In the genomic region with DNA sequence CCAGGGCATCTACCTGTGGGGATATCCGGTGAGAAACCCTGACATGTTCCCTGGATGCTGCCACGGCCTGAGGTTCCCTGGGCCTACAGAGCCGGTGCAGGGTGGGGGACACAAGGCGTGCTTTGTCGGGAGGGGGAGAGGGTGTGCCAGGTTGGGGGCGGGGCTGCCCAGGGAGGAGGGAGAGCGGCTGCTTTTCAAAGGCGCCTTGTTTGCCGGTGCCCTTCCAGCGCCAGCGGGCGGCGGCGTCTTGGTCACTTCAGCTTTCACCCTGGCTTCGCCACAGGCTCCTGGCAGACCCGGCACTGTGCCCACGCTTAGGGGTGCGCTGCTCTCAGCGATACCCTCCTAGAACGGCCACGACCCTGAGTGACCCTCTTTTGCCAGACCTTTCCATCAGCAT, we compare ENCODE assay signal across 8 mouse cellular contexts. TPM values are rescaled to one million over a fixed set of nuclear protein-coding genes. Genes with fewer than 3 reads are reported as not detected.
A peak's percentile ranks its signal among the peaks of the same experiment; 100 is the strongest.
DNase-seq lines count a peak whose midpoint lies in the region; ATAC-seq and TF ChIP-seq lines count a peak whose summit lies in the region.

No protein-coding gene starts in this region.

- peak overlapping the region; percentile 57 for H3K4me3 ChIP-seq in gastrocnemius, adult 2 months
- H3K4me3 ChIP-seq in hindbrain, postnatal 0 days (ENCODE audit: low read length) = peak overlapping the region; percentile 28
- no peak overlapping the region for H3K4me3 ChIP-seq in liver, embryonic 13.5 days (replicated peaks)

- peak overlapping the region; percentile 81 for H3K27ac ChIP-seq in gastrocnemius, adult 2 months
- no peak overlapping the region; the same call in 1 of the 2 replicates for H3K27ac ChIP-seq in hindbrain, postnatal 0 days
- no peak overlapping the region for H3K27ac ChIP-seq in liver, embryonic 13.5 days

- no peaks in the 10 kb centered on the region for H3K9me3 ChIP-seq in hindbrain, postnatal 0 days (ENCODE audit: low read length)
- H3K9me3 ChIP-seq in liver, embryonic 13.5 days (replicated peaks) = no peaks in the 10 kb centered on the region

- ATAC-seq in hindbrain, postnatal 0 days = peak; percentile 19; the same call in 1 of the 2 replicates
- no peak for ATAC-seq in liver, embryonic 13.5 days (ENCODE audit: low read depth)

- WGBS in hindbrain, postnatal 0 days = 23% methylated on average over 19 of the region's 21 CpGs
- 28% methylated on average over 21 of the region's 21 CpGs for WGBS in liver, embryonic 13.5 days (ENCODE audit: insufficient replicate concordance)

- DNase-seq in gastrocnemius, adult 2 months = peak; percentile 65
- DNase-seq in gastrocnemius, adult 8-10 months (ENCODE audit: low spot score in 2 of 2) = no peak
- DNase-seq in right cerebral cortex, postnatal 10 days (ENCODE audit: low spot score in 2 of 2) = peak; percentile 85 to 86
- DNase-seq in right cerebral cortex, postnatal 36 days (ENCODE audit: low spot score in 2 of 2) = no peak
- peak; percentile 62 for DNase-seq in hindbrain, postnatal 0 days (ENCODE audit: low spot score)
- no peak for DNase-seq in liver, embryonic 13.5 days
- peak; percentile 33 for DNase-seq in testis, postnatal 14 days (ENCODE audit: low spot score)
- DNase-seq in urinary bladder, postnatal 25 days (ENCODE audit: low spot score) = no peak

- intact Hi-C loops in gastrocnemius, adult 2 months (cut with DNase I) = loop anchor here (5.0 kb wide), 1 partner anchor 69 kb away; no protein-coding TSS in a partner anchor

- H3K4me1 ChIP-seq in hindbrain, postnatal 0 days (ENCODE audit: insufficient read depth, low read length) = peaks cover 7% of the 10 kb centered on the region; the same call in 1 of the 2 replicates
- peaks cover 32% of the 10 kb centered on the region for H3K4me1 ChIP-seq in liver, embryonic 13.5 days (replicated peaks)

- peak overlapping the region; percentile 10; the same call in 1 of the 2 replicates for H3K9ac ChIP-seq in hindbrain, postnatal 0 days (replicated peaks; ENCODE audit: low read length)
- 0 out of 2 replicates have a peak overlapping the region, but pooled peaks have one; percentile 4 for H3K9ac ChIP-seq in liver, embryonic 13.5 days

- TF ChIP-seq CTCF in gastrocnemius, adult 2 months (IDR thresholded peaks at IDR 0.05) = no peak
- TF ChIP-seq CTCF in hindbrain, postnatal 0 days (IDR thresholded peaks at IDR 0.05; ENCODE audit: low read depth) = no peak

- H3K4me2 ChIP-seq in hindbrain, postnatal 0 days (ENCODE audit: low read depth, low read length) = peak overlapping the region; percentile 63
- peak overlapping the region; percentile 42 for H3K4me2 ChIP-seq in liver, embryonic 13.5 days

- H3K27me3 ChIP-seq in hindbrain, postnatal 0 days (ENCODE audit: insufficient read depth, low read length) = no peaks in the 10 kb centered on the region
- H3K27me3 ChIP-seq in liver, embryonic 13.5 days = peaks cover 43% of the 10 kb centered on the region

- H3K36me3 ChIP-seq in hindbrain, postnatal 0 days (ENCODE audit: insufficient read depth, low read length) = peaks cover 26% of the 10 kb centered on the region
- H3K36me3 ChIP-seq in liver, embryonic 13.5 days = peaks cover 41% of the 10 kb centered on the region

RNA-seq across cellular contexts. Expression of gene Col11a2, which starts 0.8 kb away (rescaled TPM):
- total RNA-seq in gastrocnemius, adult 2 months (2021) = 1 to 10 TPM; 3.0 to 9.6 TPM
- total RNA-seq in gastrocnemius, adult 8-10 months (2022) = 1 to 10 TPM; 2.5 to 4.8 (median 3.9) TPM
- total RNA-seq in hindbrain, postnatal 0 days (2014; rRNA removed) = 12.1 and 16.7 TPM in 2 replicates
- 5.4 TPM in 2 replicates for polyA plus RNA-seq in hindbrain, postnatal 0 days (2015; fragmentation: Nextera tagmentation; extraction: Ambion mirVana)
- 0.32 and 0.54 TPM in 2 replicates for polyA plus RNA-seq in liver, embryonic 13.5 days (2015; fragmentation: Nextera tagmentation; extraction: Ambion mirVana)

RNA-seq across cellular contexts. Expression of gene Rxrb, which starts 6.8 kb away (rescaled TPM):
- total RNA-seq in gastrocnemius, adult 2 months (2021) = 10 to 100 TPM; 40.5 to 41.7 TPM
- total RNA-seq in gastrocnemius, adult 8-10 months (2022) = 10 to 100 TPM; 36.8 to 39.3 (median 38.8) TPM
- 51.5 and 64.8 TPM in 2 replicates for total RNA-seq in hindbrain, postnatal 0 days (2014; rRNA removed)
- polyA plus RNA-seq in hindbrain, postnatal 0 days (2015; fragmentation: Nextera tagmentation; extraction: Ambion mirVana) = 48.7 and 49.2 TPM in 2 replicates
- 18.2 and 18.6 TPM in 2 replicates for polyA plus RNA-seq in liver, embryonic 13.5 days (2015; fragmentation: Nextera tagmentation; extraction: Ambion mirVana)

RNA-seq across cellular contexts. Expression of gene Slc39a7, which starts 7.0 kb away (rescaled TPM):
- 10 to 100 TPM; 44.6 to 49.5 TPM for total RNA-seq in gastrocnemius, adult 2 months (2021)
- 10 to 100 TPM; 44.2 to 63.5 (median 49.3) TPM for total RNA-seq in gastrocnemius, adult 8-10 months (2022)
- 188 and 250 TPM in 2 replicates for total RNA-seq in hindbrain, postnatal 0 days (2014; rRNA removed)
- polyA plus RNA-seq in hindbrain, postnatal 0 days (2015; fragmentation: Nextera tagmentation; extraction: Ambion mirVana) = 148 and 150 TPM in 2 replicates
- 71.7 and 76.7 TPM in 2 replicates for polyA plus RNA-seq in liver, embryonic 13.5 days (2015; fragmentation: Nextera tagmentation; extraction: Ambion mirVana)

RNA-seq across cellular contexts. Expression of gene H2-Ke6, which starts 10.6 kb away (rescaled TPM):
- total RNA-seq in gastrocnemius, adult 2 months (2021) = 10 to 100 TPM; 69.9 to 82.3 TPM
- 10 to 100 TPM; 83.6 to 90.2 (median 84.9) TPM for total RNA-seq in gastrocnemius, adult 8-10 months (2022)
- 78.3 and 87.4 TPM in 2 replicates for total RNA-seq in hindbrain, postnatal 0 days (2014; rRNA removed)
- polyA plus RNA-seq in hindbrain, postnatal 0 days (2015; fragmentation: Nextera tagmentation; extraction: Ambion mirVana) = 74.9 and 78.9 TPM in 2 replicates
- 25.2 and 25.7 TPM in 2 replicates for polyA plus RNA-seq in liver, embryonic 13.5 days (2015; fragmentation: Nextera tagmentation; extraction: Ambion mirVana)

RNA-seq across cellular contexts. Expression of gene Ring1, which starts 14.0 kb away (rescaled TPM):
- 10 to 100 TPM; 11.6 to 12.8 TPM for total RNA-seq in gastrocnemius, adult 2 months (2021)
- 10 to 100 TPM in 3 of 4 experiments, 1 to 10 TPM in 1; 9.8 to 15.6 (median 11.7) TPM for total RNA-seq in gastrocnemius, adult 8-10 months (2022)
- total RNA-seq in hindbrain, postnatal 0 days (2014; rRNA removed) = 19.1 and 22.1 TPM in 2 replicates
- polyA plus RNA-seq in hindbrain, postnatal 0 days (2015; fragmentation: Nextera tagmentation; extraction: Ambion mirVana) = 19.2 and 20.0 TPM in 2 replicates
- 5.2 and 5.4 TPM in 2 replicates for polyA plus RNA-seq in liver, embryonic 13.5 days (2015; fragmentation: Nextera tagmentation; extraction: Ambion mirVana)

Comparison
In these comparisons a context has a peak if more than half of its experiments do, and no peak if none do; other contexts are left out.
1. DNase-seq: peak in gastrocnemius, adult 2 months (single experiment), right cerebral cortex, postnatal 10 days (2 of 2), hindbrain, postnatal 0 days (single experiment) and testis, postnatal 14 days (single experiment); none in gastrocnemius, adult 8-10 months (0 of 2), right cerebral cortex, postnatal 36 days (0 of 2), liver, embryonic 13.5 days (single experiment) and urinary bladder, postnatal 25 days (single experiment).